Mouse (Mus musculus) monocyte, adult 5-6 weeks (primary cell): ENCODE measurements around the gene Slc16a6. TPM values are rescaled to one million over a fixed set of nuclear protein-coding genes. Genes with fewer than 3 reads are reported as not detected.

Source experiments
- ATAC-seq: fragments of 153-309, 156-312 bp; replicated peaks from 2 replicates; pipeline ENCODE4 v1.8.0; 2017; ENCODE audit warnings: mild to moderate bottlenecking; ENCODE audit not compliant: low TSS enrichment, insufficient number of reproducible peaks, severe bottlenecking, poor library complexity, low FRiP score
- total RNA-seq: library from RNA; stranded (forward); fragments of 200-1000, 200-491, 200-594 nt; gene quantifications from 3 replicates; pipeline ENCODE4 v1.2.3, GENCODE M21; 2017

Slc16a6 gene
- total RNA-seq, 1 experiment from 2014 or later = 9.1 TPM

DNA sequence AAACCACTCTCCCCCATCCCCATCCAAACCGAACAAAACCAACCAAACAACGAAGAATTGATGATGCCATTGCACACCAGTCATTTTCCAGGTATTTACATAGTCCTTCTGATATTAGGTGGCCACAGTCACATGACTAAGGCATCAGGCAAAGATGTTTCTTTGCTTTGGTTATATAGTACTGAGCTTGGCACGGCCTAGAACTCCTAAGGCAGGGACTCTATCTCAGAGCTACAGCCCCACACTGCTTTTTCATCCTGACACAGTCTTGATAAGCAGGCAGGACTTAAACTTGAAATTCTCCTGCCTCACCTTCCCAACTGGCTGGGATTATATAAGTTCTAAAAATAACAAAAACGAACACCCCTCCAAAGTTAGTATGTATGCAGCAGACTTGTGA lies 8.3 kb downstream of the Slc16a6 start:
- no peak for ATAC-seq

DNA sequence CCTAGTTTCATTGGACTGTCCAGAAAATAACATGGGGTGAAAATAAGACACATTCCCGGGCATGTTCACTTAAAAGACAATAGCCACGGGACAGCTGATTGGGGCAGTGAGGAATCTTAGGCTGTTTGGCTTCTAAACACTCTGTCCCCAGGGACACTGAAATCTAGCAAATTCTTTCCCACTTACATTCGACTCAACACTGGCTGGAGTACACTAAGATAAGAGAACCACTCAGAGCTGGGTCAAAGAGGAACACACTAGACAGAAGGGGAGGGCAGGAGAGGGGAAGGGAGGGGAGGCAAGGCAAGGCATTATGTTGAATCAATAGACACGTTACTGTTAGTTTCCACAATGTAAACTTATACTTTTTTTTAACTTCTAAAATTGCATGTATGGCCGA lies 12.8 kb downstream of the Slc16a6 start:
- no peak for ATAC-seq

DNA sequence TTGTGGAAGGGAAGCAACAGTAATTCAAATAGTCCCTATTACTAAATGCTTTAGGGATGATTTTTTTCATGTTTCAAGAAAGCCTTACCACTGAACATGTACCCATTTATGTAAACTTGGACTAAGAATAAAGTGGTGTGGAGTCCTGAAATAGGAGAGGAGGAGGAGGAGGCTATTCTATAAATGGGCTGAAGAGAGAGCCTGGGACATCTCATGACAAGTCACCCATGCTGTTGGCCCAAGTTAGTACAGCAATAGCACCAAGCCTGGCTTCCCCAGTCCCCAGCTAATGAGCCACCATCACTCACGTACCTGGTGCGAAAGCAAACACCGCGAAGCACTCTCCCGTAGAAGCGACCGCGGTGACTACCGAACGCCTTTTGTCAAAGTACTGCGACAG lies 15.2 kb downstream of the Slc16a6 start:
- ATAC-seq = no peak

DNA sequence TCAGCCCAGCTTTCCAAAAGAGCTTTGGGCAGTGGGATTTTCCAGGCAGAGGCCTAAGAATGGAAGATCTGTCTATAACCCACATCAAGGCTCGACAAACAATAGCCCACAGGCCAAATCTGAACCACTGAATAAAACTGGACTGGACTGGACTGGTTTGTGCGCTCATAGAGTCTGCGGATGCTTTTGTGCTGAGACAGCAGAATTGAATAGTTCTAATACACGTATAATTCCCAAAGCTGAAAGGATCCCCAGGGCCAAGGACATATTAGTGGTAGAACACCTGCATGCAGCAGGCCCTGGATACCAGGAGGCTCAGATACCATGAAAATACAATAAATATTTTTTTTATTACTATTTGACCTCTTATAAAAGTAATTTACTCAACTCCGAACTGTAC lies 17.1 kb downstream of the Slc16a6 start:
- no peak for ATAC-seq

DNA sequence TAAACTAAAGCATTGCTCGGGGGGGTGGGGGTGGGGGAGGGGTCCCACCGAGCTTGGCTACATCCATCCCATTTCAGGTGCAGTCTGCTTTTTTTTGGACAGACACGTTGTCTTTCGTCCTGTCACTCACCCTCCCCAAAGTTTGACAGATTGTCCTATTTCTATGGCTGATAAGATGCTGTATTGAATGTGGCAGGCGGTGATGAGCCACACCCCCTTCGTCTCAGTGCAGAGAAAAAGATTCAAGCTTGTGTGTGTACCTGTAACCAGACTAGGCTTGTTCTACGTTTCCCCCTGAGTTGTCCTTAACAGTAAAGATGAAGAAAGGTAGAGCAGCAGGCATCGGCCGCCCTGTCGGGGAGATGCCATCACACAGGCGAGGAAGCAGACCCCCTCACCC lies 22.2 kb downstream of the Slc16a6 start:
- ATAC-seq = no peak

DNA sequence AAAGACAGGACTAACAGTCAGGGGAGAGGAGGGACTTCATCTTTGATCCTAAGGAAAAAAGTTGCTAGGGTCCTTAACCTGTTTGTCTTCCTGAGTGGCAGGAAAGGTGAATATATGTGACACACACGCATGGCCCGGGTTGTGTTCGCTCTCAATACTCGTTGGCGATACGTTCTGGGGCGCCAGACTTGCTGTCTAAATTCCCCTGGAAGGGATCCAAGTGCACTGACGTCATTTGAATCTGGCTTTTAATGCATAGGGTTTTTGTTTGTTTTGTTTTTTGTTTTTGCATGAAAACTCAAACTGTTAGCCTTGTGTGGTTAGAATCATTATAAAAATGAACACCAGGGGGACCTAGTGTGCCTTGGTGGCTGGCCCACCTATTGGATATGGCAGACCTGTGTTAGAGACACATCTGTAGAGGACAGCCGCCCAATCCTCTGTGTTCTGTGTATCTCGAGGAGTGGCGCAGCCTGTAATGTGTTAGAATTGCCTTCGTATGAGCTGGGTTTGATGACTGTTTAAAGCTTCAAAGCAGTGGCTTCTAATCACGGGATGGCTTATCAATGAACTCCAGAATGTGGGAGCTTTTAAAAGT lies 27.9 kb downstream of the Slc16a6 start:
- no peak for ATAC-seq

DNA sequence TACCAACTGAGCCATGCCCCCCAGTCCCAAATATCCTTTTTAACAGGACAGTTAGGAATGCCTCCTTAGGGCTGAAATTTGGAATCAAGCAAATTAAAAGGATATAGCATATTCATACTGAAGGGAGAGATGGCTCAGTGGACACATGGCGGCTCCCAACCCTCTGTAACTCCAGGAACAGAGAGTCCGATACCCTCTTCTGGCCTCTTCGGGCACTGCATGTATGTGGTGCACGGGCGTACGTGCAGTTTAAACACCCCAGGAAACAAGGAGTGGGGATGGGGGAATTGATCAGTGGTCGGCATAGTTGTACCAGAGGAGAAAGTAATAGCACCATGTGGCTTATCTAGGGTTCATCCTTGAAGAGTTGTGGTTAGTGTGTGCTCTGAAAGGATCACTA lies 28.8 kb downstream of the Slc16a6 start:
- ATAC-seq = no peak

DNA sequence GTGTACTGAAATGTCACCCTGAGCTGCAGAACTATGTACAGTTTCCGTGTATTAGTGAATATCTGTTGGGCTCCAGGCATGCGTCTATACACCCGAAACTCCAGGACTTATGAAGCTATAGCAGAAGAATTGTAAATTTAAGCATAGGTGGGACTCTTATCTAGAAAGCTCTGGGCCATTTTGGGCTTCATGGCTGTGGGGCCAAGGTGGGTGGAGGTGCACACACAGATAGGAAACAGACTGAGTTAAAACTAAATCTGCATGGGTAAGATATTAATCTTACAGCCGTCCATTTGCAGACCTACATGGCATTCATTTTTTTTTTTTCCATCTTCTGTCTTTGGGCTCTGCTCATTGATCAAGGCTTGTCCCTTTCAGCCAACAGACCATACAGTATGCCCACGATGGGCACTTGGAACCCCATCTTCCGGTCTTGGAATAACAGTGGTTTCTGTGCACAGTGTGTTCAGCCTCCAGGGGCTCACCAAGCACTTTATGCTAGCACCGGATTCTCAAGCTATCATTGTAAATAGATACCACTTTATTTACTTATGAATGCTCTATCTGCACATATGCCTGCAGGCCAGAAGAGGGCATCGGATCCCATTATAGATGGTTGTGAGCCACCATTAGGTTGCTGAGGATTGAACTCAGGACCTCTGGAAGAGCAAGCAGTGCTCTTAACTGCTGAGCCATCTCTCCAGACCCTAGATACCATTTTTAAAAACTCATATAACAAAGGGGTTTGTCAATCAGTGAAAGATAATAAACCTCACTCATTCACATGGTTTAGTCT lies 29.7 kb downstream of the Slc16a6 start:
- ATAC-seq = no peak

DNA sequence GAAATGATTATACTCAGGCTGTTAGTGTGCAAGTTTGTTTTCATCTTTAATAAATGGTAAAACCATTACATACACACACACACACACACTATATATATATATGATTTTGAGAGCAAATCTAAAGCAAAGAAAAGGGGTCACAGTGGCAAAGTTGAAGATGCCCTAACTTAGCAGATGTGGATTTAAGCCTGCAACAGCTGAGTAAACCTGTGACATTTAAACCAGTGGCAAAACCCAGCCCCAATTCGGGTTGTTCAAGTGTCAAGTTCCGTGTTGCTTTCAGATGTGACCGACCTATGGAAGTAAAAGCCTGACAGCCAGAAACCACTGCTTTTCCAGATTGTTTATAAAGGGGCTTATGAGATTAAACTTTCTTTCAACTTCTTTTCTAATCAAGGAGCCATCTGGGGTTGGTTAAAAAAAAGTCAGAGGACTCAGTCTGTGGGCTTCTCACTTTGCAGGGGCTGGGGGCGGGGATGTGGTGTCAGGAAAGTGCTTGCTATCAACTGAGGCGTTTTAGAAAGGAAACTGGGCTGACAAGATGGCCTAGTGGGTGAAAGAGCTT lies 31.1 kb downstream of the Slc16a6 start:
- ATAC-seq = no peak

DNA sequence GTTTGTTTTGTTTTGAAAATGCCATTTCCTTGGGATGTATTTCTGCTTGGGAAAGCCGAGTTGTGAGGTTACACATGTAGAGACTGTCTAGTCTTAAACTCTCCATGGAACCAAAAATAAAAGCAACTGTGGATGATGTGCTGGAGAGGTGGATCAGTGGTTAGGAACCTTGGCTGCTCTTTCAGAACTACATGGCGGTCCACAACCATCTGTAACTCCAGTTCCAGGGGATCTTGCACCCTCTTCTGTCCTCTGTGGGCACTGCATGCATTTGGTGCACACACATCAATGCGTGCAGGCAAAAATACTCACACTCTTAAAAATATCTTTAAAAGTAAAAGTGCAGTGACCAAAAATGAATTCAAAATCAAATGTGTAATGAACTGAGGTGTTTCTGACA lies 32.3 kb downstream of the Slc16a6 start:
- peak; percentile 45; the same call in 1 of the 2 replicates for ATAC-seq

DNA sequence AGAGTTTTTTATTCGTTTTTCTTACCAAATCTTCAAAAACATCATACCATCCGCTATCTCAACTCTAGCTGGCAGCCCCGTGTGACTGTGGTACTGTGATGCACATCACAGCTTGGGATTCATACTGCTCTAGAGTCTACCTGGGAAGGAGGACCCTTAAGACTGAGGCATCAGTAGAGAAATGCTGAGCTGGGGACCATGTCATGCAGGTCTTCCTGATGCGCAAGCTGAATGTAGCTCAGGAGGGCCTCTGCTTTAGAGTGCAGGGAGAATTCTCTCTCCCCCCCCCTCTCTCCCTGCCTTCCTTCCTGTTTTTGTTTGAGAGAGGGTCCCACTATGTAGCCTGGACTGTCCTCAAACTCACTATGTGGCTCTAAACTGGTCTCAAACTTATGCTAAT lies 32.8 kb downstream of the Slc16a6 start:
- ATAC-seq = no peak

DNA sequence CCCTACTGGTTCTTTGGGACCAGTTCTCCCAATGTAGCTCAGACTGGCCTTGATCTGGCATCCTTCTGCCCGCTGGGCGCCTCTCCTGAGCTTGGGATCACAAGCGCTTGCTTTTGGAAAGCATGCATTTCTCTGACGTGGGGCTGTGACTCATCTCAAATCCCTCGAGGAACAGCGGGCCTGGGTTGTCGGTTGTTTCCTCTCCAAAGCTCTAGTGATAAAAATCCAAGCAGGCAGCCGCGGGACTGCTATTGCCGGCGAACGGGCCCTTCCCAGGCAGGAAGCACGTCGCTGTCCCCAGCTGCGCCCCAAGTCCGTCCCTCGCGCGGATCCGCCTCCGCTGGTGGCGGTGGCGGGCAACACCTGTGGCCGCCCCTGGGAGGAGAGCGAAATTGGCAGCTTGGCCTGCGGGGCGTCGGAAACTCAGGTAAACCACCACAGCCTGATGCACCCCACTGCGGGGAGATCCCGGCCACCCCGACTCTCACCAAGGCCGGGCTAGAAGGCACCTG lies 33.5 kb downstream of the Slc16a6 start:
- ATAC-seq = peak; percentile 60

DNA sequence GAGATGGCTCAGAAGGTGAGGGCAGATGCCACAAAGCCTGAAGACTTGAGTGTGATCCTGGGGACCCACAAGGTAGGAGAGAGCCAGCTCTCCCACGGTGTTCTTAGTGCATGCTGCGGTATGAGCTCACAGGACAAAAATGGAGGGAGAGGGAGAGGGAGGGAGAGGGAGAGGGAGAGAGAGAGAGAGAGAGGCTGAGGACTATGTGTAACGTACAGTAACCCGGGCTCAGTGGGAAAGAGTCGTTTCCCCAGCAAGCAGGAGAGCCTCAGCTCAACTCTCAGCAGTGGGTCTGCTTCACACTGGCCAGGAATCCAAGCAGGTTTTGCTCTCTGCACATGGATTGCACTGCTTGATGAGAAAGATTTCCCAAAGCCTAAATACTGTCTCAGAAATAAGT lies 34.2 kb downstream of the Slc16a6 start:
- no peak for ATAC-seq

DNA sequence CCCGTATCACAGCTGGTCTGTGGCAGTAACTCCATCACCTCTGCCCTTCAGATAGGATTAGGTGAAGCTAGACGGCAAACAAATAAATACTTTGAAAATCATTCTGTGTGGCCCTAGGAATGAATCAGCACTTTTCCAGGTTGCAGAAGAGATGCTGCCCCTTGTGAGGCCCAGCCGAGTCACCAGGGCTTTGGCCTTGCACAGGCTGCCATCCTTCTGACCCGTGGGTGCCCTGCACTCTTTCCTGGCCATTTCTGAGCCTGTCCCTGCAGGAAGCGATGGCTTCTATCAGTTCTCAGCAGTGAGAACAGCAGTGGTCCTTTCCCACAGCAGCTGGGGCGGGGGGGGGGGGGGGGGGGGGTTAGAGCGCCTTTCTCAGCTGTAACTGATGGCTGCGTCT lies 36.5 kb downstream of the Slc16a6 start:
- ATAC-seq = no peak

DNA sequence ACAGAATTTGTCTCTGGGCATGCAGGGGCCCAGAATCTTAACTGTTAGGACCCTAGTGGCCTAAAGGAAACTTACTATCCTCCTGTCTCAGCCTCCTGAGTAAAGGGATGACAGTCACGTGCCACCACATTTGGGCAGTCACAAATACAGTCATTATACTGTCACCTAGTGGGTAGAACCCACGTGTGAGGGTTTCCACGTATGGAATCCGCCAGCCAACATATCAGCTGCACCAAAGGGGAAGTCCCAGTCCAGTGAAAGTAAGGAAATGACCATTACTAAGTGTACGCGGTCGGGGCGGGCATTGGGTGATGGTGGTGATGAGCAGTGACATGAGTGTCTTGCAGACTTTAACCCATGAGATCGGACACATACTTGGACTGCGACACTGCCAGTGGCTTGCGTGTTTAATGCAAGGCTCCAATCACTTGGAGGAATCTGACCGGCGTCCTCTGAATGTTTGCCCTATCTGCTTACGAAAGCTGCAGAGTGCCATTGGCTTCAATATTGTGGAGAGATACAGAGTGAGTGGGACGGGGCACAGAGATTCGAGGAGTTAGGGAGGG lies 39.1 kb downstream of the Slc16a6 start:
- ATAC-seq = 0 out of 2 replicates have a peak, but pooled peaks have one; percentile 29

DNA sequence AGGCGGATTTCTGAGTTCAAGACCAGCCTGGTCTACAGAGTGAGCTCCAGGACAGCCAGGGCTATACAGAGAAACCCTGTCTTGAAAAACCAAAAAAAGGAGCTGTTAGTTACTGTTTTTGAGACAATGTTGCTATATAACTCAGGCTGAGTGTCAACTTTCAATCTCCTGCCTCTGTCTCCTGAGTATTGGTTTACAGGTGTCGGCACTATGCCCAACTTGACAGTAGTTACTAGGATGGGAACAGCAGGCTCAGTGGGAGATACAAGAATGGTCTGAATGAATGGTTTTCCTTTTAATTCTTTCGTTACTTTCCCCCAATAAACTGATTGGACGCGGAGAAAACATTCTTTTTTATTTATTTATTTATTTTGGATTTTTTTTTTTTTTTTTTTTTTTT lies 46.0 kb downstream of the Slc16a6 start:
- no peak for ATAC-seq

DNA sequence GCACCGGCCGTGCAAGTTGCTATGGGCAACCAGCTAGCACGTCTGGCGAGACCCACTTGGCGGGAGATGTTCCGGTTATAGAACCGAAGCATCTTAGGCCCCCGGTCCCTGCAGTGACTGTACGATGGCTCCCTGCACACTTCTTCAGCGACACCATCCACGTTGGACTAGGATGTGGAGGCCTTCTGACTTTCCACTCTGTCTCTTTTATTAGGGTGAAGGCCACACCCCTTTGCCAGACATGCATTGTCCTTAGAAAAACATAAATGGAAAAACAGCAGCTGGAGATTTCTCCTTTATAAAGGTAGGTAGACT lies 47.2 kb downstream of the Slc16a6 start:
- ATAC-seq = no peak

DNA sequence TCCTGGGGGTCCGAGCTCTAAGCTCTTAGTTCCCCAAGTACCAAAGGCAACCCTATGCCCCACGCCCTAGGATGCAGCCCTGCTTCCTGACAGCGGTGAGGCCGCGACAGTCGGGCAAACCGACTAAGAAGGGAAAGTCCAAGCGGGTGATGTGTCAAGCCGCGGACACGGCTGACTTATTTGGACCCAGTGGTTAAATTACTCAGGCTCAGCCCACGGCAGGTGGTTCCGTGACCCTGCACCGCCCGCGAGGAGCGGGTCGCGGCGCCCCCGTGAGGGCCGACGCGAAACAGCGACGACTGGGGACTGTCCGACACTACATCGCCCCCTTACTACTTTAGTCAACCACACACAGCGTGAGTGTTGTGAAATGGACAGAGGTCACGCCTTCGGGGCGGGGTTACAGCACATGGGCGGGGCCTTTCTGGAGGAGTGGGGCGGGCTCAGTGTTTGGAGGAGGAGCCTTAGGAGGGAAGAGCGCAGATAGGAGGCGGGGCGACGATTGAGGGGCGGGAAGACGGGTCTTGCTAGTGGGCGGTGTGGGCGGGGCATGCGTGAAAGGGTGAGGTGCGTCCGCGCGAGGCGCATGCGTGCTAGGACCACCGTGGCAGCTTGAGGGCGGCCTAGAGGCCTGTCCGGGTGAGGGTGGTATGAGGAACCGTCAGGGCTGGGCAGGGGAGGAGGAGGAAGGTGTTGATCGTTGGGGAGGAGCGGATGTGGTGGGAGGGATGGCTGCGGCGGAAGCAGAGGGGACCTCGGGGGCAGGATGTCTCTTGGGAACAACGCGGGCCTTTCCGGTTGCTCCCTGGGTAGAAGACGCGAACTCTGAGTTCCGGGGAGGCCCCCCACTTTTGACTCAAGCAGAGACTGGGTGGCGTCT lies 47.8 kb downstream of the Slc16a6 start, which contains the start of gene Amz2:
TSS of gene Amz2 (plus strand) at position 555 of the 880 bp plus-strand sequence.
- peak; percentile 91 for ATAC-seq

DNA sequence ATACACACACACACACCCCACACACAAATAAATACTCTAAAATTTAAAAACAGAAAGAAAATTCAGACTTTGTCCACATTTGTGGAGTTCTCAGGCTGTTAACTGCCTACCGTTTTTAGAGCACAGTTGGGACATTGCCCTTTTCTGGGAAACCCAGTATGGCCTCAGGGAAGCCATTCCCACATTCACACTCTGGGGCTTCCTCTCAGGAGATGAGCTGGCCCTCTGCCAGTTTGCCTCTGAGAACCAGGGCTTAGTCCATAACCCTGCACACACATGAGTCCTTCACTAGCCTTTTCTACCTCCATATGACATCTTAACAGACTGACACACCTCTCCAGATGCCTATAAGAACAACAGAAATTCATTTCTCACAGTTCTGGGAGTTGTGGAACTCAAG lies 50.1 kb downstream of the Slc16a6 start:
- ATAC-seq = no peak
